Mouse (Mus musculus) liver (tissue): ENCODE results near the gene Alpi.

Experiments used
- DNase-seq: peaks from one replicate; pipeline ENCODE4 v3.0.0-alpha.2; 2020; ENCODE audit warnings: mixed read lengths

Gene Alpi

DNA sequence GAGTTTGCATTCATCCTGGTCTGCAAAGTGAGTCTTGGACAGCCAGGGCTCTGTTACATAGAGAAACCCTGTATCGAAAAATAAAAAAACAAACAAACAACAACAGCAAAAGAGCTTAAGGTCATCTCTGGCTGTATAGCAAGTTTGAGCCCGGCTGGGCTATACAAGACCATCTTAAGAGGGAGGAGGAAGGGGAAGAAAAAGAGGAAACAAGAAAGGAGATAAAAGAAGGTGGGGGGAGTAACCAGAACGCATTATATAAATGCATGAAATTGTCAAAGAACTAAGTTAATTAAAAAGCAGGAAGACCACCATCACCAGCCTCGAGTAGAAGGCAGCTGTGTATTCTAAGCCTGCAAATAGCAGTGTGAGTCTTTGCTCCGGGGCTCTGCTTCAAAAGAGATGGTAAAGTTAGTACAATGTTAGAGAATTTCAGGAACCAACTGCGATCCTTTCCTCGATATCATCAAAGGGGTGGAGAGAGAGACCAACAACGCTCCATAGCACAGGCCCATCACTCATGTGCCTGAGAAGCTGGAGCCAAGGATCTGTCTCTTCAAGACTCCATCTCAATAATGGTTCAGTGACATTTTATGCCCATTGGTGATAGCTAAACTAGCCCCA, 42.3 kb downstream of the Alpi start:
- no peak for DNase-seq

DNA sequence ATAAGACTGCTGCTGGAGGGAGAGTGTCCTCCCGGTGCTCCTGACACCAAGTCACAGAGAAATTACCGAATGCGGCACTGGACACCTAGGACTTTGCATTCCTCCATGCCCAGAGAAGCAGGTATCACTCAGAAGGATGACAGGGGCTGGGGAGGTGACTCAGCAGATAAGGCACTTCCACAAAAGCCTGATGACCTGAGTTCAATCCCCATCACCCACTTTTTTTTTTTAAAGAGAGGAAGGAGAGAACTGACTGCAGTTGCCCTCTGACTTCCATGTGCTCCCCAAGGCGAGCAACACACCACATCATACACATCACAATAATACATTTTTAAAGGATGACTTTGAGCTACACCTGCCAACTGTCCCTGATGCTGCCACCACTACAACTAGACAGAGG, 44.3 kb downstream of the Alpi start:
- DNase-seq: no peak

DNA sequence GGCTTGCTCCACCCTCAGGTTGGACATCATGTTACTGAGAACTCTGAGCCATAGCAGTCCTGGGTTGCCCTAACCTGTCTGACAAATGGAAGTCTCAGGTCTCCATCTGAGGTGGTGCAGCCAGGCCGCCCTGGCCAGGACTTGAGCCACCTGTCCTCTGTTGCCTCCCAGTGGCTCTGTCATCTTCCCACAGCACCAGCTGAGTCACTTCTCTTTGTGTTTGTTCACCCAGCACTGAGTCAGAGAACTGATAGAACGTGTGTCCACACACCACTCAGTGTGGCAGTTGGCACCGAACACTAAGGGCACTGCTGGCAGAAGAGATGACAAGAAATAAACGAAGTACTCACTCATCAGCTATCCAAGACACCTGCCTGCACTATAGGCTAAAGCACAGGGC, 50.0 kb downstream of the Alpi start:
- no peak for DNase-seq

DNA sequence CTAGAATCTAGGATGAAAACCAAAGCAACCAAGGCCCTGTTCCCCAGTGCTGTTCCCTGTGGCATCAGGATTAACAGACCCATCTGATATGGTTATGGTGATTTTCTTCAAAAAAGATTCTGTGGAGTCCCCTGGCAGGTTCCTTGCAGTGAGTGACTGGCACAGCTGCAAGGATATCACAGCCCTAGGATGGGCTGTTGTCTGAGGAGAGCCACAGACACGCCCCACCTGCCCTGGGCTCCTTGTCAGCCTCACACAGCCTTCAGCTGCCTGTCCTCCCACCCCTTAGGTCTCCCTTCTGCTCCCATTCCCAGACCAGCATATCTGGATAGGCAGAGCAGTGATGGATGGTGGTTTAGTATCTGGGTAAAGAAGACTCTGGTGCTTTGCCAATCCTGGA, 50.7 kb downstream of the Alpi start:
- no peak for DNase-seq

DNA sequence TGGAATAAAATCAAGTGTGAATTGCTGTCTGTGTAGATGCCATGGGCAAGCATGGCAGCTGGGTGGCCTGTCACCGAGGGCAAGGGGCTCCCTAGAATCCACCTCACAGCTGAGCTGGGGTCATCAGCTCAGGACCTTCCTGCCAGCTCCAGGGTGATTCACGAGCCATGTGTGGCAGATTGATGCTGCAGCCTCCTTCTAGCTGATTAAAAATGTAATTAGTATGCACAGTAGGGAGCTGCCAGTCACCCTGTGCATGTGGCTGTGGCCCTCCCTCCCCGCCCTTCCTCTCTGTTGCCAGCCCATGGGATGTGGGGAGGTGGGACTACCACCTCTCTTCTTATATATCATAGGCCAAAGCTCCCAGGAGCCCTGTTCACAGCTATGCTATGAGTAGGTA, 51.3 kb downstream of the Alpi start:
- no peak for DNase-seq
